Mouse (Mus musculus) neutrophil, adult 83 days (primary cell): Measurements from ENCODE around the gene Otud1. TPM values are rescaled to one million over a fixed set of nuclear protein-coding genes. Genes with fewer than 3 reads are reported as not detected.

Experiments used
- total RNA-seq, 2 experiments: library from RNA; stranded (reverse); gene quantifications; one replicate each; pipeline ENCODE4 v1.2.4; 2023

The Otud1 gene
- total RNA-seq, result 1 to 10 TPM; 5.4 to 6.2 TPM

GRCm38 (mm10) chr2:19657158-19657874 lies at the start of gene Otud1:
Gene Otud1 (plus strand): TSS chr2:19657752.

Other genes starting within 250 kb of the Otud1 start
- gene Ptf1a, start 212.1 kb upstream of the Otud1 start, total RNA-seq, result not detected
- not detected for gene 4921504E06Rik, start 103.8 kb upstream of the Otud1 start, total RNA-seq